Mouse (Mus musculus) lung, postnatal 0 days (tissue): ENCODE data around the gene Tbc1d15.

Source experiments
- CTCF ChIP-seq: IDR thresholded peaks from 2 replicates; pipeline ENCODE4 v1.5.1; 2016; ENCODE audit warnings: antibody characterized with exemption, mild to moderate bottlenecking
- EP300 ChIP-seq: IDR thresholded peaks from 2 replicates; pipeline ENCODE4 v1.6.1; 2016; ENCODE audit warnings: antibody characterized with exemption, mild to moderate bottlenecking, control low read depth

- TF ChIP-seq CTCF (no peak), EP300 (no peak)
Observed at GRCm38 (mm10) chr10:115171351-115171818, 79.9 kb downstream of the Tbc1d15 start.
